Comparison of ENCODE assay signal across 26 mouse cellular contexts in the genomic region with DNA sequence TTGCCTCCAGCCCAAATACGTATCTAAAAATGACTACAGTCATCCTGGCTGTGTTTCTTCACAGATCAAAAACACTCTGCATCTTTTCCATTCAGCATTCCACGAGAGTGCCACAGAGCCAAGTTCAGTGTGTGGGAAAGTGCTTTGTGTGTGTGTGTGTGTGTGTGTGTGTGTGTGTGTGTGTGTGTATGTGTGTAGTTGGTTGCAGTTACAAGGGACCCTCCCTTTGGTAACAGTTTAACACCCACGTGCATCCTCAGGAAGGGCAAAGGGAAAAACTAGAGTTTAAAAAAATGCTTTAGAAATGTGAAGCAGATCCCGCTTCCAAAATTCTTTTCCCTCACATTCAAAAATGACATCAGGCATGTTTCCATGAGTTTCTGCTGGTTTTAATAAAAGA.
DNase-seq lines count a peak whose midpoint lies in the region; ATAC-seq lines count a peak whose summit lies in the region.
"Had no signal": no experiment of that assay in that cellular context is flagged by ENCODE, and none has a peak within 500 bp of the region (broad histone marks: within the 10 kb centered on the region; RNA-seq: fewer than 3 reads in every experiment).

No protein-coding gene starts in this region.

- H3K4me1 ChIP-seq in heart, embryonic 10.5 days: no peaks in the 10 kb centered on the region
- H3K4me1 ChIP-seq in brown adipose tissue, adult 24 weeks (ENCODE audit: control insufficient read depth, insufficient read depth, insufficient read length, low read length): peaks cover 7% of the 10 kb centered on the region
- H3K4me1 ChIP-seq in forebrain, embryonic 11.5 days (replicated peaks; ENCODE audit: control insufficient read depth, insufficient read depth, low read length): no peaks in the 10 kb centered on the region
- H3K4me1 ChIP-seq: heart, embryonic 15.5 days; hindbrain, embryonic 12.5 days; liver, embryonic 12.5 days; midbrain, embryonic 10.5 days; neural tube, embryonic 13.5 days; stomach, embryonic 15.5 days had no signal

- H3K9me3 ChIP-seq in heart, embryonic 10.5 days: no peaks in the 10 kb centered on the region
- no peaks in the 10 kb centered on the region for H3K9me3 ChIP-seq in forebrain, embryonic 11.5 days (ENCODE audit: control insufficient read depth, low read length)
- H3K9me3 ChIP-seq: heart, embryonic 15.5 days; hindbrain, embryonic 12.5 days; liver, embryonic 12.5 days; midbrain, embryonic 10.5 days; neural tube, embryonic 13.5 days; stomach, embryonic 15.5 days had no signal

- no peaks in the 10 kb centered on the region for H3K27me3 ChIP-seq in heart, embryonic 10.5 days (ENCODE audit: insufficient read depth, poor library complexity, severe bottlenecking)
- H3K27me3 ChIP-seq in forebrain, embryonic 11.5 days (ENCODE audit: control insufficient read depth, insufficient read depth, low read length): no peaks in the 10 kb centered on the region
- H3K27me3 ChIP-seq: heart, embryonic 15.5 days; hindbrain, embryonic 12.5 days; liver, embryonic 12.5 days; neural tube, embryonic 13.5 days; stomach, embryonic 15.5 days had no signal

- no peak overlapping the region for H3K27ac ChIP-seq in heart, embryonic 10.5 days
- H3K27ac ChIP-seq in brown adipose tissue, adult 24 weeks (replicated peaks; ENCODE audit: low read depth, low read length): peak overlapping the region; percentile 94
- no peak overlapping the region for H3K27ac ChIP-seq in forebrain, embryonic 11.5 days (ENCODE audit: low read depth, low read length)
- H3K27ac ChIP-seq: heart, embryonic 15.5 days; hindbrain, embryonic 12.5 days; kidney, postnatal 0 days; left cerebral cortex, adult 2 months; liver, embryonic 12.5 days; midbrain, embryonic 10.5 days; neural tube, embryonic 13.5 days; stomach, embryonic 15.5 days had no signal

- H3K4me2 ChIP-seq in forebrain, embryonic 11.5 days (ENCODE audit: low read depth, low read length, severe bottlenecking): no peak overlapping the region
- H3K4me2 ChIP-seq: heart, embryonic 15.5 days; hindbrain, embryonic 12.5 days; liver, embryonic 12.5 days; neural tube, embryonic 13.5 days; stomach, embryonic 15.5 days had no signal

- H3K36me3 ChIP-seq in heart, embryonic 10.5 days: no peaks in the 10 kb centered on the region
- H3K36me3 ChIP-seq in forebrain, embryonic 11.5 days (ENCODE audit: control insufficient read depth, insufficient read depth, low read length): no peaks in the 10 kb centered on the region
- H3K36me3 ChIP-seq: heart, embryonic 15.5 days; hindbrain, embryonic 12.5 days; liver, embryonic 12.5 days; midbrain, embryonic 10.5 days; neural tube, embryonic 13.5 days; stomach, embryonic 15.5 days had no signal

- intact Hi-C loops in left cerebral cortex, postnatal 10 days (cut with DNase I): no loop called here

- peak; percentile 20 to 23 for DNase-seq in heart, adult 18-20 months
- no peak for DNase-seq in heart, embryonic 10.5 days (ENCODE audit: low spot score)
- peak; percentile 26 for DNase-seq in gastrocnemius, adult 18-20 months (ENCODE audit: low spot score)
- peak; percentile 51 for DNase-seq in lung, postnatal 10 days
- no peak for DNase-seq in left cerebral cortex, postnatal 10 days (ENCODE audit: extremely low spot score in 1 of 2, low spot score in 2 of 2)
- no peak for DNase-seq in forebrain, embryonic 11.5 days (ENCODE audit: low spot score)
- no peak for DNase-seq in adrenal gland, adult 18-20 months (ENCODE audit: low spot score in 2 of 2)
- DNase-seq: adrenal gland, adult 2 months; cerebellum, adult 11-12 months; cerebellum, postnatal 10 days; kidney, adult 11 months; left cerebral cortex, postnatal 4 days; retina, postnatal 1 day; thymus, postnatal 36 days had no signal

- H3K4me3 ChIP-seq in heart, embryonic 10.5 days: no peak overlapping the region
- no peak overlapping the region for H3K4me3 ChIP-seq in brown adipose tissue, adult 24 weeks (ENCODE audit: insufficient read depth, low read depth, low read length)
- no peak overlapping the region for H3K4me3 ChIP-seq in forebrain, embryonic 11.5 days (ENCODE audit: low read depth, low read length)
- H3K4me3 ChIP-seq: heart, embryonic 15.5 days; hindbrain, embryonic 12.5 days; left cerebral cortex, adult 2 months; liver, embryonic 12.5 days; midbrain, embryonic 10.5 days; myocyte; neural tube, embryonic 13.5 days; stomach, embryonic 15.5 days had no signal

- no peak for ATAC-seq in forebrain, embryonic 11.5 days (replicated peaks; ENCODE audit: low FRiP score)
- ATAC-seq: forebrain, embryonic 16.5 days; liver, embryonic 12.5 days; midbrain, embryonic 16.5 days had no signal

- WGBS in heart, embryonic 10.5 days: 73% methylated on average over 4 of the region's 4 CpGs
- 90% methylated on average over 4 of the region's 4 CpGs for WGBS in forebrain, embryonic 11.5 days

- no peak overlapping the region for H3K9ac ChIP-seq in forebrain, embryonic 11.5 days (ENCODE audit: low read length)
- H3K9ac ChIP-seq: heart, embryonic 15.5 days; hindbrain, embryonic 12.5 days; liver, embryonic 12.5 days; neural tube, embryonic 13.5 days; stomach, embryonic 15.5 days had no signal

Comparison
In these comparisons a context has a peak if more than half of its experiments do, and no peak if none do; other contexts are left out.
1. DNase-seq: peak in heart, adult 18-20 months (2 of 2), gastrocnemius, adult 18-20 months (single experiment) and lung, postnatal 10 days (single experiment); none in heart, embryonic 10.5 days (single experiment), left cerebral cortex, postnatal 10 days (0 of 2), forebrain, embryonic 11.5 days (single experiment) and adrenal gland, adult 18-20 months (0 of 2).